Mouse (Mus musculus) forebrain, embryonic 11.5 days (tissue): ENCODE results near the gene Pdik1l. TPM values are rescaled to one million over a fixed set of nuclear protein-coding genes. Genes with fewer than 3 reads are reported as not detected.

Experiments used
- ATAC-seq: fragments of 200-750 bp; cut with Nextera tagmentation; replicated peaks from 2 replicates; pipeline ENCODE4 v1.8.0; 2017; ENCODE audit warnings: moderate TSS enrichment; ENCODE audit not compliant: low FRiP score
- DNase-seq: peaks from one replicate; pipeline ENCODE4 v3.0.0-alpha.2; 2017; ENCODE audit warnings: low spot score
- H3K27ac ChIP-seq: fragments of 300-500 bp; sonication (generic); 2 replicates; pipeline ENCODE4 v1.5.1; 2014; ENCODE audit warnings: low read depth, low read length
- H3K27me3 ChIP-seq: fragments of 300-500 bp; sonication (generic); 2 replicates; pipeline ENCODE4 v1.6.1; 2014; ENCODE audit warnings: mild to moderate bottlenecking, low read length, mixed read lengths; ENCODE audit not compliant: control insufficient read depth, insufficient read depth
- H3K36me3 ChIP-seq: fragments of 300-500 bp; sonication (generic); 2 replicates; pipeline ENCODE4 v1.6.1; 2014; ENCODE audit warnings: mild to moderate bottlenecking, low read length, moderate library complexity, mixed read lengths; ENCODE audit not compliant: control insufficient read depth, insufficient read depth
- H3K4me1 ChIP-seq: fragments of 300-500 bp; sonication (generic); replicated peaks from 2 replicates; pipeline ENCODE4 v1.6.1; 2014; ENCODE audit warnings: low read length, mixed read lengths; ENCODE audit not compliant: control insufficient read depth, insufficient read depth
- H3K4me2 ChIP-seq: fragments of 300-500 bp; sonication (generic); 2 replicates; pipeline ENCODE4 v1.6.1; 2014; ENCODE audit warnings: low read depth, mild to moderate bottlenecking, low read length, moderate library complexity, mixed read lengths; ENCODE audit not compliant: severe bottlenecking
- H3K4me3 ChIP-seq: fragments of 300-500 bp; sonication (generic); 2 replicates; pipeline ENCODE4 v1.5.1; 2014; ENCODE audit warnings: low read depth, low read length
- H3K9ac ChIP-seq: fragments of 300-500 bp; sonication (generic); 2 replicates; pipeline ENCODE4 v1.6.1; 2014; ENCODE audit warnings: low read length
- H3K9me3 ChIP-seq: fragments of 300-500 bp; sonication (generic); 2 replicates; pipeline ENCODE4 v1.6.1; 2016; ENCODE audit warnings: low read length, mixed read lengths; ENCODE audit not compliant: control insufficient read depth
- WGBS: fragments of 180-500 bp; shearing (Covaris S2); extraction: QIAGEN DNeasy Blood & Tissue Kit; methylation state at CpG from one replicate; pipeline ENCODE4 v1.1.7; 2014; 5-methylcytosine and 5-hydroxymethylcytosine counted together
- polyA plus RNA-seq: library from polyadenylated mRNA; unstranded; fragments of >200 nt; fragmentation: Nextera tagmentation; extraction: Ambion mirVana; gene quantifications from 2 replicates; pipeline ENCODE4 v1.2.1, GENCODE M21; 2014

Pdik1l gene
- polyA plus RNA-seq, 1 experiment from 2014 or later, result 31.2 TPM

DNA sequence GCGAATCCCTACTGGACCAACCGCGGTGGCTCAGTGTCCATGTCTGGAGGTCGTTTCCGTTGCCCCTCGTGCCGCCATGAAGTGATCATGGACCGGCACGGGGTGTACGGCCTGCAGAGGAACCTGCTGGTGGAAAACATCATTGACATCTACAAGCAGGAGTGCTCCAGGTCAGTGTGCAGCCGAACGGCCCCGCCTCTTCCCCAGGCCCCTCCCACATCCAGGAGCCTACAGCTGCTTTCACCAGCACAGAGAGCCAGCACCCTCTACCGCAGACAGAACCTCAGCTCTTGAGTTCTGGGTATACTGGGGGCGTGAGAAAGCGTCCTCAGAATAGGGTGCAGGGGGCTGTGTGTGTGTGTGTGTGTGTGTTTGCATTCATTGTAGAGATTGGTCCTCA is 28.7 kb upstream of the Pdik1l start:
- H3K4me3 ChIP-seq, result no peak overlapping the region
- H3K27me3 ChIP-seq, result no peaks in the 10 kb centered on the region
- H3K4me1 ChIP-seq, result no peaks in the 10 kb centered on the region
- 49% methylated on average over 16 of the region's 16 CpGs for WGBS
- no peak overlapping the region for H3K27ac ChIP-seq
- H3K9ac ChIP-seq, result no peak overlapping the region
- no peaks in the 10 kb centered on the region for H3K36me3 ChIP-seq
- DNase-seq (no peak), ATAC-seq (no peak)
- peaks cover 4% of the 10 kb centered on the region; the same call in 1 of the 2 replicates for H3K9me3 ChIP-seq
- H3K4me2 ChIP-seq, result no peak overlapping the region

DNA sequence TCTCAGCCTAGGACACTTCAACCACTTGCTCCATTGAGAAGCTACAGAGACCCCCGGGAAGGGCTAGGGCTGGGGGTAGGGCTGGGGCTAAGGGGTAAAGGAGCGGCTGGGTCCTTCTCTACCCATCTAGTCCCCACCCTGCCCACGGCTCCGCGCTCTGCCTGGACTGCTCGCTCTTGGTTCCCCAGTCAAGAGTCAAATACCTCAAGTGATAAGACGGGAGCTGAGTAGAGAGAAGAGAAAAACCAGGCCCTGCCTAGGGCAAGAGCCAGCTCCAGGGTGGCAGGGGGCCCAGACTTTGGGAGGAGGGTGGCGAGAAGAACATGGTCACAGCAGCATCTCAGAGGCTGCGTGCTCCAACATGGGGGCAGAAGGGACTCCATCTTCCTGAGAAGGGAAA is 27.8 kb upstream of the Pdik1l start:
- no peaks in the 10 kb centered on the region for H3K27me3 ChIP-seq
- H3K9me3 ChIP-seq, result peaks cover 4% of the 10 kb centered on the region; the same call in 1 of the 2 replicates
- ATAC-seq, result no peak
- no peak for DNase-seq
- no peak overlapping the region for H3K4me3 ChIP-seq
- no peak overlapping the region for H3K4me2 ChIP-seq
- H3K9ac ChIP-seq, result no peak overlapping the region
- H3K27ac ChIP-seq, result no peak overlapping the region
- 77% methylated on average over 9 of the region's 9 CpGs for WGBS
- no peaks in the 10 kb centered on the region for H3K36me3 ChIP-seq
- H3K4me1 ChIP-seq, result no peaks in the 10 kb centered on the region

DNA sequence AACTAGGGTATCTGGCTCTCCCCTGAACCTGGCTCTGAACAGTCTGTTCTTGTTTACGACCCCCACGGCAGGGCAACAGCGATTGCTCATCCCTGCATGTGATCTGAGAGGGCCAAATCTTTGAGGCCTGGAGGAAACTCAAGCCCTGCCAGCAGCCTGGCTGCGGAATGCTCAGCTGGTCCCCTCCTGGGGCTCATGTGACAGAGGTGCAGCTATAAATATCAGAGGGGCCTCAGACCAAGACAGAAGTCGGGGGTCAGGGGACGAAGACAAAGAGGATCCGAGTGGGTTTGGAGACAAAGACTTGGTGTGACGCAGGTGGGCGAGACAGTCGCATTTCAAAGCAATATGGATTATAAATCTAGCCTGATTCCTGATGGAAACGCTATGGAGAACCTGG is 27.2 kb upstream of the Pdik1l start, which contains the start of gene Trim63:
Gene Trim63 (plus strand): TSS at position 245 of the 400 bp plus-strand sequence.
- Histone ChIP-seq H3K4me1 (no peaks in the 10 kb centered on the region), H3K27ac (no peak within 1 kb of the TSS), H3K27me3 (no peaks in the 10 kb centered on the region), H3K9ac (no peak within 1 kb of the TSS), H3K9me3 (peaks cover 4% of the 10 kb centered on the region; the same call in 1 of the 2 replicates), H3K4me2 (no peak within 1 kb of the TSS), H3K36me3 (no peaks in the 10 kb centered on the region), H3K4me3 (no peak within 1 kb of the TSS)
- ATAC-seq (no peak), DNase-seq (no peak)
- 37% methylated on average over 11 of the region's 11 CpGs for WGBS

DNA sequence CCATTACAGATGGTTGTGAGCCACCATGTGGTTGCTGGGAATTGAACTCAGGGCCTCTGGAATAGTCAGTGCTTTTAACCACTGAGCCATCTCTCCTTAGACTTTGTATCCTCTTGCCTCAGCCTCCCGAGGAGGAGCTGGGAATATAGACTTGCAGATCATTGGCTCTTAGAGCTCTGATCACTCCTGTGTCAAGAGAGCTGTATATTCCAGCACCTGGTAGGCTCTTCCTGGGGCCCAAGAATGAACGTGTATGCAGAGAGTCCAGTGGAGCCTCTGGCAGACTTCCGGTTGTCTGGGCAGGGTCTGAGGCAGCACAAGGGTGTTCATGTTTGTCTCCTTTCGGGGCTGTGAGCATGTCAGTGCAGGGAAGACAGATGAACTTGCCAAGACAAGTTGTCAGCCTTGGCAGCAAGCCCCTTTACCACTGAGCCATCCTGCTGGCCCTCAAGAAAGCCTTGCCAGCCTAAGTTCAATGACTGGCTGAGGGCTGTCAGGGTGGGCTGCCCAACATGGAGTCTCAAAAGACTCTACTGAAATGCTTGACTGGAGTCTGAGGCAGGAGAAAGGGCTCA is 26.5 kb upstream of the Pdik1l start:
- 78% methylated on average over 4 of the region's 4 CpGs for WGBS
- no peak overlapping the region for H3K9ac ChIP-seq
- no peak overlapping the region for H3K4me2 ChIP-seq
- H3K36me3 ChIP-seq, result no peaks in the 10 kb centered on the region
- ATAC-seq (no peak), DNase-seq (no peak)
- no peaks in the 10 kb centered on the region for H3K27me3 ChIP-seq
- no peak overlapping the region for H3K27ac ChIP-seq
- no peaks in the 10 kb centered on the region for H3K4me1 ChIP-seq
- peaks cover 4% of the 10 kb centered on the region; the same call in 1 of the 2 replicates for H3K9me3 ChIP-seq
- no peak overlapping the region for H3K4me3 ChIP-seq

DNA sequence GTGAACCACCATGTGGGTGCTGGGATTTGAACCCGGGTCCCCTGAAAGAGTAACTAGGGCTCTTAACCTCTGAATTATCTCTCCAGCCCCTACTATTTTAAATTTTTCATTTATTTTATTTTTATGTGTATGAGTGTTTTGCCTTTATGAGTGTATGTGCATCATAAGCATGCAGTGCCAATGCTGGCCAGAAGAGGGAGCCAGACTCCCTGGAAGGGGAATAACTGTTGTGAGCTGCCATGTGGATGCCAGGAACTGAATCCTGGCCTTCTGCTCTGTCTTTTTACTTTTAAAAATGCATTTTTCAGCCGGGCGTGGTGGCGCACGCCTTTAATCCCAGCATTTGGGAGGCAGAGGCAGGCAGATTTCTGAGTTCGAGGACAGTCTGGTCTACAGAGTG is 25.2 kb upstream of the Pdik1l start:
- H3K27me3 ChIP-seq, result no peaks in the 10 kb centered on the region
- H3K4me1 ChIP-seq, result no peaks in the 10 kb centered on the region
- peaks cover 4% of the 10 kb centered on the region; the same call in 1 of the 2 replicates for H3K9me3 ChIP-seq
- ATAC-seq, result no peak
- H3K27ac ChIP-seq, result no peak overlapping the region
- 93% methylated on average over 6 of the region's 6 CpGs for WGBS
- no peak overlapping the region for H3K4me3 ChIP-seq
- no peak for DNase-seq
- H3K9ac ChIP-seq, result no peak overlapping the region
- H3K36me3 ChIP-seq, result no peaks in the 10 kb centered on the region
- no peak overlapping the region for H3K4me2 ChIP-seq

DNA sequence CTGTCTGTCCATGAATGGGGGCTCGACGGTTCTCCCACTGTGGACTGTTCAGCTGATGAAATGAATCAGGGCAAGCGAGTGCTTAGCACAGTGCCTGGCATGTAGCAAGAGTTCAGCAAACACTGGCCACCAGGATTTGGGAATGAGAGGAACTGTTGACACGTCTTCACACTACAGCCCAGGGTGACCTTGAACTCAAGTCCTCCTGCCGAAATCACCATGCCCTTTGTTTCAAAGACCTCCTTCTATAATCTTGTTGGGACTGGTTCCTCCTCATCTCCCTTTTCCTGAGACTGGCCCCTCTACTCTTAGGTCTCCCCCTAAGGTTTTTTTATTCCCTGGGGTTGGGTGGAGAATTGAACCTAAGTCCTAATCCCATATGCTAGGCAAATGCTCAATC is 24.6 kb upstream of the Pdik1l start:
- H3K4me1 ChIP-seq, result 0 out of 2 replicates have a peak, but pooled peaks cover 1% of the 10 kb centered on the region
- H3K27me3 ChIP-seq, result no peaks in the 10 kb centered on the region
- H3K36me3 ChIP-seq, result no peaks in the 10 kb centered on the region
- no peak overlapping the region for H3K4me2 ChIP-seq
- peaks cover 4% of the 10 kb centered on the region; the same call in 1 of the 2 replicates for H3K9me3 ChIP-seq
- 94% methylated on average over 5 of the region's 5 CpGs for WGBS
- H3K27ac ChIP-seq, result no peak overlapping the region
- H3K4me3 ChIP-seq, result no peak overlapping the region
- ATAC-seq (no peak), DNase-seq (no peak)
- no peak overlapping the region for H3K9ac ChIP-seq

DNA sequence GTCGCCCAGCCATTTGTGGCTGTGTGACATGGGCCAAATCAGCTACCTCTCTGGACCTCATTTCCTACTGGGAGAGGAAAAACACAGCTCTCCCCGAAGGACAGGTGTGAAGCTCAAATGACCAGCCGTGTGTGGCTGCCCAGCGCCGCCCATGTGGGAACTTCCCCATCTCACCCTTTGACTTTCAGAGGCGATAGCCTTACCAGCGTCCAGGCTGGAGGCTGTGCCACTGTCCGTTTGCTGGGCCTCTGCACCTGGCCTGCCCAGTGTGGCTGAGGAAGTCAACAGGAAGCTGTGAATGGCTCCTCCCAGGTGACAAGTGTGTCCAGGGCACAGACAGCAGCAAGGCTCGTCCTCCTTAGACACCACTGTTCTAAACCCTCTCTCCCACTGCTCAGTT is 24.1 kb upstream of the Pdik1l start:
- WGBS, result 84% methylated on average over 9 of the region's 9 CpGs
- Histone ChIP-seq H3K4me3 (no peak overlapping the region), H3K9ac (no peak overlapping the region), H3K36me3 (no peaks in the 10 kb centered on the region), H3K4me1 (0 out of 2 replicates have a peak, but pooled peaks cover 2% of the 10 kb centered on the region), H3K9me3 (peaks cover 4% of the 10 kb centered on the region; the same call in 1 of the 2 replicates), H3K4me2 (no peak overlapping the region), H3K27ac (no peak overlapping the region), H3K27me3 (no peaks in the 10 kb centered on the region)
- ATAC-seq (no peak), DNase-seq (no peak)

DNA sequence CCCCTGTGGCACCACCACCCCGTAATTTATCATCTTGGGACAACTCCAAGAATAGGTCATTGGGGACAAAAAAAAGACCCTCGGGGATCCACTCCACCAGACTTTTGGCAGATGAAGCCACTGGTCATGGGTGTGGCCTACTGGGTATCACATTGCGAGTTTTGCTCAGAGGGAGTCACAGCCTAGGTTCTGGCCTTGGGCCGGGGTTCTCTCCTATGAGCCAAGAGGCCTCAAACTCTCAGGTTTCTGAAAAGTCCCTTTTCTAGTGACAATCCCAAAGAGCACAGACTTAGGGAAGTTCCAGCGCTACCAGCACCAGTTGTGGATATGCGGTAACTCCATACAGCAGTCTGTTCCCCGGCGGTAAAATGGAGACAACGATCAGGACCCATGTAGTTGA is 23.0 kb upstream of the Pdik1l start:
- Histone ChIP-seq H3K4me1 (0 out of 2 replicates have a peak, but pooled peaks cover 2% of the 10 kb centered on the region), H3K36me3 (no peaks in the 10 kb centered on the region), H3K9ac (no peak overlapping the region), H3K27me3 (no peaks in the 10 kb centered on the region), H3K4me2 (no peak overlapping the region), H3K4me3 (no peak overlapping the region), H3K27ac (no peak overlapping the region), H3K9me3 (peaks cover 4% of the 10 kb centered on the region; the same call in 1 of the 2 replicates)
- DNase-seq (no peak), ATAC-seq (no peak)
- WGBS, result 93% methylated on average over 9 of the region's 9 CpGs

DNA sequence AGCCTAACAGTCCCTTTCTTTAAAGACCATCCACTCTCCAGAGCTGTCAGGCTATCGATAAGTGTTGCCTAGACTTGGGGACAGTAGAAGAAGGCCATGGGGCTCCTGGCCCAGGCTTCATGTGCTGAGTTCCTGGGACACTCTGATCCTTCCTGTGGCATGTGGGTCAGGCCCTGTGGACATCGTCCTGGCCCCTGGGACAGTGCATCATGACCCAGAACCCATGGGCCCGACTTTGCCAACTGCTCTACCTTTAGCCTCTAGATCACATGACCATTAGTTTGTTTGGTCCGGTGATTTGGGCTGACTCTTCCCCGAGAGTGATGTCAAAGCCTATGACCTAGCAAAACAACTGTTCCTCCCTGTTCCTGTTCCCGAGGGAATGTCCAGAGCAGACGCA is 22.4 kb upstream of the Pdik1l start:
- 0 out of 2 replicates have a peak, but pooled peaks cover 2% of the 10 kb centered on the region for H3K4me1 ChIP-seq
- 89% methylated on average over 7 of the region's 7 CpGs for WGBS
- DNase-seq (no peak), ATAC-seq (no peak)
- H3K27me3 ChIP-seq, result no peaks in the 10 kb centered on the region
- H3K36me3 ChIP-seq, result no peaks in the 10 kb centered on the region
- no peak overlapping the region for H3K4me2 ChIP-seq
- H3K9me3 ChIP-seq, result peaks cover 4% of the 10 kb centered on the region; the same call in 1 of the 2 replicates
- H3K4me3 ChIP-seq, result no peak overlapping the region
- H3K27ac ChIP-seq, result no peak overlapping the region
- no peak overlapping the region for H3K9ac ChIP-seq
